Mouse (Mus musculus) megakaryocyte, embryonic 14.5 days (primary cell): ENCODE results near the gene Hic1. TPM values are rescaled to one million over a fixed set of nuclear protein-coding genes. Genes with fewer than 3 reads are reported as not detected.
"Not testable (repeated sequence)": the region's sequence is repeated elsewhere in the genome, so short reads cannot be mapped to it uniquely, and the experiment has no call there.

ENCODE experiments used
- H3K27me3 ChIP-seq: replicated peaks from 2 replicates; pipeline ENCODE3; 2012; ENCODE audit warnings: inconsistent platforms
- H3K36me3 ChIP-seq: replicated peaks from 2 replicates; pipeline ENCODE3; 2012; ENCODE audit warnings: low read length, inconsistent platforms, mixed read lengths
- H3K4me1 ChIP-seq: 2 replicates; pipeline ENCODE4 v1.6.1; 2012; ENCODE audit warnings: inconsistent platforms
- H3K4me3 ChIP-seq: replicated peaks from 2 replicates; pipeline ENCODE3; 2012; ENCODE audit warnings: moderate library complexity, mild to moderate bottlenecking, inconsistent platforms
- H3K9me3 ChIP-seq: 2 replicates; pipeline ENCODE4 v1.6.1; 2012; ENCODE audit warnings: inconsistent platforms
- FLI1 ChIP-seq: IDR thresholded peaks from 2 replicates; pipeline ENCODE4 v1.6.1; 2012; ENCODE audit warnings: low read length, inconsistent platforms, mixed read lengths
- GATA1 ChIP-seq: IDR thresholded peaks from 3 replicates; pipeline ENCODE4 v1.6.1; 2012; ENCODE audit warnings: mixed read lengths, low read length, inconsistent platforms, borderline replicate concordance
- polyA plus RNA-seq: library from polyadenylated mRNA; stranded (reverse); fragments of >175 nt; gene quantifications from 2 replicates; pipeline ENCODE4 v1.2.3, GENCODE M21; 2012; ENCODE audit warnings: low replicate concordance; ENCODE audit not compliant: insufficient read depth

Gene Hic1
- polyA plus RNA-seq, 1 experiment = 0.41 TPM

GRCm38 (mm10) chr11:75178672-75179208 lies 9.4 kb upstream of the Hic1 start, which contains the start of gene Ovca2:
TSS of gene Ovca2 (minus strand) at chr11:75178835.
- H3K9me3 ChIP-seq = no peaks in the 10 kb centered on the region
- peaks cover 26% of the 10 kb centered on the region for H3K4me1 ChIP-seq
- peak; percentile 87 for TF ChIP-seq FLI1
- TF ChIP-seq GATA1 = no peak
- H3K4me3 ChIP-seq = peak within 1 kb of the TSS; percentile 96
- peaks cover 57% of the 10 kb centered on the region for H3K36me3 ChIP-seq
- peaks cover 5% of the 10 kb centered on the region for H3K27me3 ChIP-seq

GRCm38 (mm10) chr11:75178011-75178410 lies 8.7 kb upstream of the Hic1 start:
- peaks cover 33% of the 10 kb centered on the region for H3K4me1 ChIP-seq
- H3K9me3 ChIP-seq = no peaks in the 10 kb centered on the region
- H3K36me3 ChIP-seq = peaks cover 50% of the 10 kb centered on the region
- no peak for TF ChIP-seq FLI1
- no peak for TF ChIP-seq GATA1
- H3K27me3 ChIP-seq = peaks cover 12% of the 10 kb centered on the region
- peak overlapping the region; percentile 96 for H3K4me3 ChIP-seq

- not testable (repeated sequence) for H3K4me3 ChIP-seq, H3K9me3 ChIP-seq
- peaks cover 65% of the 10 kb centered on the region for H3K4me1 ChIP-seq
- peaks cover 45% of the 10 kb centered on the region for H3K27me3 ChIP-seq
- peaks cover 21% of the 10 kb centered on the region for H3K36me3 ChIP-seq
These were observed 5.3 kb upstream of the Hic1 start for GRCm38 (mm10) chr11:75174574-75174973.

GRCm38 (mm10) chr11:75173799-75174165 lies 4.5 kb upstream of the Hic1 start:
- Histone ChIP-seq H3K4me1 (peaks cover 65% of the 10 kb centered on the region), H3K27me3 (peaks cover 53% of the 10 kb centered on the region), H3K36me3 (peaks cover 21% of the 10 kb centered on the region), H3K4me3 (peak overlapping the region; percentile 93), H3K9me3 (no peaks in the 10 kb centered on the region)
- no peak for TF ChIP-seq GATA1
- TF ChIP-seq FLI1 = no peak

- peaks cover 58% of the 10 kb centered on the region for H3K27me3 ChIP-seq
- H3K36me3 ChIP-seq = peaks cover 21% of the 10 kb centered on the region
- H3K4me1 ChIP-seq = peaks cover 70% of the 10 kb centered on the region
- peak overlapping the region; percentile 93 for H3K4me3 ChIP-seq
- H3K9me3 ChIP-seq = no peaks in the 10 kb centered on the region
- no peak for TF ChIP-seq GATA1
These were observed 3.9 kb upstream of the Hic1 start for GRCm38 (mm10) chr11:75173095-75173798.

GRCm38 (mm10) chr11:75172151-75173094 lies 3.1 kb upstream of the Hic1 start:
- peaks cover 66% of the 10 kb centered on the region for H3K27me3 ChIP-seq
- TF ChIP-seq GATA1 = no peak
- no peak for TF ChIP-seq FLI1
- H3K9me3 ChIP-seq = peaks cover 3% of the 10 kb centered on the region
- H3K4me1 ChIP-seq = peaks cover 69% of the 10 kb centered on the region
- peak overlapping the region; percentile 93 for H3K4me3 ChIP-seq
- peaks cover 16% of the 10 kb centered on the region for H3K36me3 ChIP-seq

- TF ChIP-seq FLI1 (no peak), GATA1 (no peak)
- H3K4me3 ChIP-seq = peak overlapping the region; percentile 93
- peaks cover 78% of the 10 kb centered on the region for H3K4me1 ChIP-seq
- H3K27me3 ChIP-seq = peaks cover 77% of the 10 kb centered on the region
- H3K9me3 ChIP-seq = peaks cover 12% of the 10 kb centered on the region
- H3K36me3 ChIP-seq = peaks cover 5% of the 10 kb centered on the region
These were observed 2.0 kb upstream of the Hic1 start for GRCm38 (mm10) chr11:75171186-75171865.

GRCm38 (mm10) chr11:75170136-75170751 lies 925 bp upstream of the Hic1 start:
- TF ChIP-seq FLI1 (no peak), GATA1 (no peak)
- Histone ChIP-seq H3K4me3 (peak overlapping the region; percentile 91), H3K27me3 (peaks cover 88% of the 10 kb centered on the region), H3K9me3 (peaks cover 21% of the 10 kb centered on the region), H3K4me1 (peaks cover 89% of the 10 kb centered on the region), H3K36me3 (no peaks in the 10 kb centered on the region)
